Mouse (Mus musculus): Measurements from ENCODE around the gene Olfr523. TPM values are rescaled to one million over a fixed set of nuclear protein-coding genes. Genes with fewer than 3 reads are reported as not detected.

The Olfr523 gene
- total and polyA plus RNA-seq, 3 experiments = not detected

GRCm38 (mm10) chr7:140179176-140179575 lies 6.2 kb downstream of the Olfr523 start:
- Histone ChIP-seq H3K9ac (ENCODE audit: insufficient read depth, low read depth) (no peak overlapping the region), H3K36me3 (replicated peaks in 1 of 2; ENCODE audit: control insufficient read depth in 1 of 2, insufficient read depth in 1 of 2, low read length in 1 of 2) (no peaks in the 10 kb centered on the region), H3K27me3 (replicated peaks) (peaks cover 77% of the 10 kb centered on the region), H3K4me3 (replicated peaks in 1 of 3; ENCODE audit: low read depth in 2 of 3, low read length in 2 of 3, poor library complexity in 1 of 3) (no peak overlapping the region), H3K4me1 (ENCODE audit: control insufficient read depth in 1 of 2, insufficient read depth in 2 of 2) (no peaks in the 10 kb centered on the region), H3K4me2 (ENCODE audit: insufficient read depth, low read depth, poor library complexity, severe bottlenecking) (no peak overlapping the region), H3K9me3 (replicated peaks; ENCODE audit: low read length) (no peaks in the 10 kb centered on the region), H3K79me2 (replicated peaks; ENCODE audit: control insufficient read depth, extremely low read depth, insufficient read depth, poor library complexity, severe bottlenecking) (no peaks in the 10 kb centered on the region), H3K27ac (ENCODE audit: insufficient read depth, low read depth) (no peak overlapping the region)
- dilution Hi-C loops (cut with MboI; ENCODE audit: extremely low pct_ligation_motif_present, extremely low pct_unique_long_range_greater_than_20kb, low sequenced_read_pairs) = no loop called here
- TF ChIP-seq ETS1 (conservative IDR thresholded peaks at IDR 0.05; ENCODE audit: low read depth, low read length) = no peak
- TF ChIP-seq MYC (IDR thresholded peaks at IDR 0.05; ENCODE audit: low read depth, low read length) = no peak
- no peak for TF ChIP-seq E2F4 (IDR thresholded peaks at IDR 0.05; ENCODE audit: insufficient replicate concordance, low read depth, low read length)
- no peak for TF ChIP-seq KAT2A (IDR thresholded peaks at IDR 0.05; ENCODE audit: insufficient replicate concordance, low read length)
- TF ChIP-seq POLR2AphosphoS2 (IDR thresholded peaks at IDR 0.05; ENCODE audit: low read depth, low read length) = no peak
- no peak for TF ChIP-seq ZNF384 (IDR thresholded peaks at IDR 0.05; ENCODE audit: low read depth, low read length)
- TF ChIP-seq GABPA (IDR thresholded peaks at IDR 0.05; ENCODE audit: insufficient replicate concordance, low read depth, low read length) = no peak
- no peak for TF ChIP-seq JUND (conservative IDR thresholded peaks at IDR 0.05; ENCODE audit: low read depth, low read length)
- TF ChIP-seq NRF1 (IDR thresholded peaks at IDR 0.05; ENCODE audit: low read depth, low read length) = no peak
- in situ Hi-C loops (cut with MboI; ENCODE audit: low pct_ligation_motif_present, low pct_unique_long_range_greater_than_20kb, low sequenced_read_pairs) = loop anchor here (25.0 kb wide), 1 partner anchor 608 kb away; the partner anchor contains the start of gene Syce1
- no peak for DNase-seq (ENCODE audit: extremely low read depth)

GRCm38 (mm10) chr7:140180692-140181091 lies 7.7 kb downstream of the Olfr523 start:
- dilution Hi-C loops (cut with MboI; ENCODE audit: extremely low pct_ligation_motif_present, extremely low pct_unique_long_range_greater_than_20kb, low sequenced_read_pairs) = no loop called here
- H3K4me3 ChIP-seq (replicated peaks in 1 of 3; ENCODE audit: low read depth in 2 of 3, low read length in 2 of 3, poor library complexity in 1 of 3) = no peak overlapping the region

GRCm38 (mm10) chr7:140184206-140184605 lies 11.2 kb downstream of the Olfr523 start:
- H3K4me3 ChIP-seq (replicated peaks in 1 of 3; ENCODE audit: low read depth in 2 of 3, low read length in 2 of 3, poor library complexity in 1 of 3) = no peak overlapping the region
- no peak overlapping the region for H3K27ac ChIP-seq (ENCODE audit: insufficient read depth, low read depth)
- H3K27me3 ChIP-seq (replicated peaks) = peaks cover 73% of the 10 kb centered on the region
- TF ChIP-seq CHD1 (IDR thresholded peaks at IDR 0.05; ENCODE audit: low read depth, low read length) (no peak), MYC (IDR thresholded peaks at IDR 0.05; ENCODE audit: low read depth, low read length) (no peak), ZC3H11A (IDR thresholded peaks at IDR 0.05; ENCODE audit: low read depth, low read length) (no peak), ZMIZ1 (IDR thresholded peaks at IDR 0.05; ENCODE audit: low read depth, low read length) (no peak), ZKSCAN1 (IDR thresholded peaks at IDR 0.05; ENCODE audit: borderline replicate concordance, low read depth, low read length) (no peak), JUN (IDR thresholded peaks at IDR 0.05; ENCODE audit: insufficient read depth, low read depth, low read length) (no peak), UBTF (IDR thresholded peaks at IDR 0.05; ENCODE audit: low read depth, low read length) (no peak), JUND (conservative IDR thresholded peaks at IDR 0.05; ENCODE audit: low read depth, low read length) (no peak), POLR2AphosphoS2 (IDR thresholded peaks at IDR 0.05; ENCODE audit: low read depth, low read length) (no peak), EP300 (IDR thresholded peaks at IDR 0.05; ENCODE audit: low read length) (no peak), USF1 (IDR thresholded peaks at IDR 0.05; ENCODE audit: low read depth, low read length) (no peak), TCF12 (IDR thresholded peaks at IDR 0.05; ENCODE audit: low read depth, low read length) (no peak), RCOR1 (conservative IDR thresholded peaks at IDR 0.05; ENCODE audit: low read depth, low read length) (no peak), POLR2A (IDR thresholded peaks at IDR 0.05; ENCODE audit: low read depth, low read length) (no peak), MXI1 (IDR thresholded peaks at IDR 0.05; ENCODE audit: low read depth, low read length) (no peak), MAFK (IDR thresholded peaks at IDR 0.05; ENCODE audit: insufficient replicate concordance, low read length) (no peak)
- H3K36me3 ChIP-seq (replicated peaks in 1 of 2; ENCODE audit: control insufficient read depth in 1 of 2, insufficient read depth in 1 of 2, low read length in 1 of 2) = no peaks in the 10 kb centered on the region
- no peaks in the 10 kb centered on the region for H3K9me3 ChIP-seq (replicated peaks; ENCODE audit: low read length)
- DNase-seq (ENCODE audit: extremely low read depth) = no peak
- in situ Hi-C loops (cut with MboI; ENCODE audit: low pct_ligation_motif_present, low pct_unique_long_range_greater_than_20kb, low sequenced_read_pairs) = loop anchor here (25.0 kb wide), 1 partner anchor 603 kb away; the partner anchor contains the start of gene Syce1
- no peak overlapping the region for H3K4me2 ChIP-seq (ENCODE audit: insufficient read depth, low read depth, poor library complexity, severe bottlenecking)
- 0 out of 4 replicates have a peak, but pooled peaks cover 0 to 3% of the 10 kb centered on the region in 2 experiments for H3K4me1 ChIP-seq (ENCODE audit: control insufficient read depth in 1 of 2, insufficient read depth in 2 of 2)
- dilution Hi-C loops (cut with MboI; ENCODE audit: extremely low pct_ligation_motif_present, extremely low pct_unique_long_range_greater_than_20kb, low sequenced_read_pairs) = no loop called here
- H3K79me2 ChIP-seq (replicated peaks; ENCODE audit: control insufficient read depth, extremely low read depth, insufficient read depth, poor library complexity, severe bottlenecking) = no peaks in the 10 kb centered on the region
- no peak overlapping the region for H3K9ac ChIP-seq (ENCODE audit: insufficient read depth, low read depth)

More at GRCm38 (mm10) chr7:140180692-140181091, 7.7 kb downstream of the Olfr523 start:
- Histone ChIP-seq H3K36me3 (replicated peaks in 1 of 2; ENCODE audit: control insufficient read depth in 1 of 2, insufficient read depth in 1 of 2, low read length in 1 of 2) (no peaks in the 10 kb centered on the region), H3K79me2 (replicated peaks; ENCODE audit: control insufficient read depth, extremely low read depth, insufficient read depth, poor library complexity, severe bottlenecking) (no peaks in the 10 kb centered on the region), H3K9ac (ENCODE audit: insufficient read depth, low read depth) (no peak overlapping the region), H3K9me3 (replicated peaks; ENCODE audit: low read length) (no peaks in the 10 kb centered on the region), H3K27ac (ENCODE audit: insufficient read depth, low read depth) (no peak overlapping the region), H3K27me3 (replicated peaks) (peaks cover 79% of the 10 kb centered on the region), H3K4me2 (ENCODE audit: insufficient read depth, low read depth, poor library complexity, severe bottlenecking) (no peak overlapping the region), H3K4me1 (ENCODE audit: control insufficient read depth in 1 of 2, insufficient read depth in 2 of 2) (no peaks in the 10 kb centered on the region)
- in situ Hi-C loops (cut with MboI; ENCODE audit: low pct_ligation_motif_present, low pct_unique_long_range_greater_than_20kb, low sequenced_read_pairs) = loop anchor here (25.0 kb wide), 1 partner anchor 607 kb away; the partner anchor contains the start of gene Syce1
- no peak for TF ChIP-seq BHLHE40 (IDR thresholded peaks at IDR 0.05; ENCODE audit: low read depth, low read length)
- no peak for TF ChIP-seq ZMIZ1 (IDR thresholded peaks at IDR 0.05; ENCODE audit: low read depth, low read length)
- TF ChIP-seq MYC (IDR thresholded peaks at IDR 0.05; ENCODE audit: low read depth, low read length) = no peak
- peak; percentile 63 for TF ChIP-seq ZNF384 (IDR thresholded peaks at IDR 0.05; ENCODE audit: low read depth, low read length)
- TF ChIP-seq CTCF (conservative IDR thresholded peaks at IDR 0.05 in 1 of 2, IDR thresholded peaks at IDR 0.05 in 1 of 2; ENCODE audit: low read depth in 2 of 2, low read length in 2 of 2) = no peak
- TF ChIP-seq CHD1 (IDR thresholded peaks at IDR 0.05; ENCODE audit: low read depth, low read length) = no peak
- no peak for TF ChIP-seq TCF12 (IDR thresholded peaks at IDR 0.05; ENCODE audit: low read depth, low read length)
- no peak for DNase-seq (ENCODE audit: extremely low read depth)

Measured in CH12.LX (cell line).